Mouse (Mus musculus): ENCODE results near the gene Bsn.

Gene Bsn

GRCm38 (mm10) chr9:108054331-108055040 is 135.7 kb downstream of the Bsn start:
- DNase-seq (ENCODE audit: low spot score in 2 of 2), result no peak

GRCm38 (mm10) chr9:108053665-108054225 is 136.4 kb downstream of the Bsn start:
- DNase-seq (ENCODE audit: low spot score in 2 of 2), result no peak

GRCm38 (mm10) chr9:108052885-108053664 is 137.1 kb downstream of the Bsn start, which contains the start of gene Amigo3:
Gene Amigo3 (plus strand): TSS chr9:108053159.
- DNase-seq (ENCODE audit: low spot score in 2 of 2), result peak; percentile 97 to 99

- no peak for DNase-seq (ENCODE audit: low spot score in 2 of 2)
Observed at GRCm38 (mm10) chr9:108052411-108052810, 137.8 kb downstream of the Bsn start.

GRCm38 (mm10) chr9:108051931-108052220 is 138.3 kb downstream of the Bsn start:
- no peak for DNase-seq (ENCODE audit: low spot score in 2 of 2)

GRCm38 (mm10) chr9:108051184-108051930 is 138.8 kb downstream of the Bsn start:
- no peak for DNase-seq (ENCODE audit: low spot score in 2 of 2)

GRCm38 (mm10) chr9:108049561-108050251 is 140.5 kb downstream of the Bsn start:
- no peak for DNase-seq (ENCODE audit: low spot score in 2 of 2)

GRCm38 (mm10) chr9:108049016-108049455 is 141.1 kb downstream of the Bsn start, which contains the start of gene Gmppb:
Gene Gmppb (plus strand): TSS chr9:108049242.
- DNase-seq (ENCODE audit: low spot score in 2 of 2), result peak; percentile 88 to 92

GRCm38 (mm10) chr9:108048566-108048955 is 141.6 kb downstream of the Bsn start:
- no peak for DNase-seq (ENCODE audit: low spot score in 2 of 2)

- no peak for DNase-seq (ENCODE audit: low spot score in 2 of 2)
Observed at GRCm38 (mm10) chr9:108047601-108048565, 142.3 kb downstream of the Bsn start.

- no peak for DNase-seq (ENCODE audit: low spot score in 2 of 2)
Observed at GRCm38 (mm10) chr9:108046582-108046981, 143.6 kb downstream of the Bsn start.

All from frontal cortex, postnatal 25 days (tissue).